Mouse (Mus musculus): ENCODE measurements around the gene Serpina11. TPM values are rescaled to one million over a fixed set of nuclear protein-coding genes. Genes with fewer than 3 reads are reported as not detected.

Gene Serpina11
- polyA plus RNA-seq (2012; fragmentation: generic; extraction: Trizol): not detected
- long read RNA-seq, experiment 1: 0 reads
- long read RNA-seq, experiment 2, partial matches to known transcripts: 1 of 1 reads
- long read RNA-seq, experiment 2, other reads (novel, unspliced or antisense): 0 of 1 reads

DNA sequence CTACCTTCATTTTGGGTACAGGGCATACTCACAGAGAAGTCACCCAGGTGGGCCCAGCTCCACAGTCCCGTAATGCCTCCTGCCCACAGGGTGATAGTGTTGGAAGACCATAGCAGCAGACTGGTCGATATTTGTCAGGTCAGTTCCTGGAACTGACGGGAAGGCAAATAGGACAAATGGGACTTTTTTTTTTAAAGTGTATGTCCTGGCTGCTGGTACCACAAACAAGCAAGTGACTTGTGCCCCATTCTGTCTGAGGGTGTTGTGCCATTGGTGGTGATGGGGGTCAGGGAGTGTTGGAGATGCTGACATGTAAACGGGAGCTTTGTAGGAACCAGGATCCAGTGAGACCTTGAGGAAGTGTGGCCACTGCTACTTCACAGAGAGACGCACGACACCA lies at the start of gene Serpina11:
Serpina11 (minus strand) TSS at position 101 of the 400 bp plus-strand sequence.
- H3K27me3 ChIP-seq (ENCODE audit: control insufficient read depth, insufficient read depth, insufficient read length): no peaks in the 10 kb centered on the region
- H3K36me3 ChIP-seq (ENCODE audit: control insufficient read depth, insufficient read depth): no peaks in the 10 kb centered on the region
- TF ChIP-seq FOSL1 (IDR thresholded peaks at IDR 0.05; ENCODE audit: insufficient read depth, low read length, poor library complexity, severe bottlenecking): no peak

DNA sequence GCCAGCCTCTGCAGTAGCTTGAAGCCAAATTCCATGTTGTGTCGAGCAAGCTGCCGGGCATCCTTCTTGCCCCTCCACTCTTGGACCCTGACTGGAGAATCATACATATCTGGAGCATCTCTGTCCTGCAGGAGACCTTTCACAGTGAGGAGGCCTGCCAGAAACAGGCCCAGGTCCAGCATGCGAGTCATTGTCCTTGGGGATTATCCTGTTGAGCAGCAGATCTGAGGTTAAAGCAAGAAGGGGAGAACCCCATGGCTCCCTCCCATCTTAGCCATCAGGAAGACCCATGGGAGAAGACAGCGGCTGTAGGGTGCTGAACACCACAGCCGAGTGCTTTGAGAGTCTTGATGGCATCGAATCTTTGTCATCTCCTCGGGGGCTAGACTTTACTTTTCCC lies 48.4 kb upstream of the Serpina11 start:
- Histone ChIP-seq H3K36me3 (ENCODE audit: control insufficient read depth, insufficient read depth) (no peaks in the 10 kb centered on the region), H3ac (ENCODE audit: control insufficient read depth, insufficient read length, low read depth) (no peak overlapping the region), H3K79me3 (ENCODE audit: low read depth) (no peaks in the 10 kb centered on the region), H3K79me2 (ENCODE audit: control insufficient read depth, insufficient read depth) (no peaks in the 10 kb centered on the region), H3K27me3 (ENCODE audit: control insufficient read depth, insufficient read depth, insufficient read length) (no peaks in the 10 kb centered on the region), H3K4me3 (ENCODE audit: insufficient read depth, poor library complexity, severe bottlenecking) (no peak overlapping the region)
- TF ChIP-seq USF1 (IDR thresholded peaks at IDR 0.05; ENCODE audit: low read depth): no peak
- TF ChIP-seq MYOG (IDR thresholded peaks at IDR 0.05; ENCODE audit: control insufficient read depth, extremely low read depth, insufficient read length): no peak
- no peak for TF ChIP-seq CEBPB (IDR thresholded peaks at IDR 0.05; ENCODE audit: low read depth)
- no peak for TF ChIP-seq CTCF (IDR thresholded peaks at IDR 0.05; ENCODE audit: control insufficient read depth, insufficient read depth, insufficient read length)
- no peak for TF ChIP-seq MAX (IDR thresholded peaks at IDR 0.05)
- no peak for TF ChIP-seq MYOD1 (IDR thresholded peaks at IDR 0.05; ENCODE audit: control insufficient read depth, insufficient read length, low read depth)
- TF ChIP-seq FOSL1 (IDR thresholded peaks at IDR 0.05; ENCODE audit: insufficient read depth, low read length, poor library complexity, severe bottlenecking): no peak

More for the DNA sequence above, at the start of gene Serpina11:
- Histone ChIP-seq H3K79me3 (ENCODE audit: low read depth) (no peaks in the 10 kb centered on the region), H3K79me2 (ENCODE audit: control insufficient read depth, insufficient read depth) (no peaks in the 10 kb centered on the region), H3ac (ENCODE audit: control insufficient read depth, insufficient read length, low read depth) (no peak within 1 kb of the TSS), H3K4me3 (ENCODE audit: insufficient read depth, poor library complexity, severe bottlenecking) (no peak within 1 kb of the TSS)

DNA sequence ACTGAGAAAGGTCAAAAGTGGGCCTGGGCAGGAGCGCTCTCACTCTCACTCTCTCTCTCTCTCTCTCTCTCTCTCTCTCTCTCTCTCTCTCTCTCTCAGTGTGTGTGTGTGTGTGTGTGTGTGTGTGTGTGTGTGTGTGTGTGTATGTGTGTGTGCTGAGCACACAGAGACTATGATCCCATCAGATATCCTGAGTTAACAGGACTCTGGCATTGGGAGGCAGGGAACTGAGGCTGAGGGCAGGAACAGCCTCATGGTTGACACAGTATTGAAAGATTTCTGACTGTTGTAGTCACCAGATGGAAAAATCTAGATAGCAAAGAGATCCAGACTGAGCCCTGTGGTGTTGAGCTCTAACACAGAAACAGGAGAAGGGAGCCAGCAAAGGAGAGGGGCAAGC lies 44.0 kb upstream of the Serpina11 start:
- Histone ChIP-seq H3K36me3 (ENCODE audit: control insufficient read depth, insufficient read depth) (no peaks in the 10 kb centered on the region), H3K79me2 (ENCODE audit: control insufficient read depth, insufficient read depth) (no peaks in the 10 kb centered on the region), H3K27me3 (ENCODE audit: control insufficient read depth, insufficient read depth, insufficient read length) (no peaks in the 10 kb centered on the region), H3K79me3 (ENCODE audit: low read depth) (no peaks in the 10 kb centered on the region), H3K4me3 (ENCODE audit: insufficient read depth, poor library complexity, severe bottlenecking) (no peak overlapping the region), H3ac (ENCODE audit: control insufficient read depth, insufficient read length, low read depth) (no peak overlapping the region)
- TF ChIP-seq MAX (IDR thresholded peaks at IDR 0.05) (no peak), CEBPB (IDR thresholded peaks at IDR 0.05; ENCODE audit: low read depth) (no peak), FOSL1 (IDR thresholded peaks at IDR 0.05; ENCODE audit: insufficient read depth, low read length, poor library complexity, severe bottlenecking) (no peak), USF1 (IDR thresholded peaks at IDR 0.05; ENCODE audit: low read depth) (no peak), MYOD1 (IDR thresholded peaks at IDR 0.05; ENCODE audit: control insufficient read depth, insufficient read length, low read depth) (no peak), CTCF (IDR thresholded peaks at IDR 0.05; ENCODE audit: control insufficient read depth, insufficient read depth, insufficient read length) (no peak), MYOG (IDR thresholded peaks at IDR 0.05; ENCODE audit: control insufficient read depth, extremely low read depth, insufficient read length) (no peak)

DNA sequence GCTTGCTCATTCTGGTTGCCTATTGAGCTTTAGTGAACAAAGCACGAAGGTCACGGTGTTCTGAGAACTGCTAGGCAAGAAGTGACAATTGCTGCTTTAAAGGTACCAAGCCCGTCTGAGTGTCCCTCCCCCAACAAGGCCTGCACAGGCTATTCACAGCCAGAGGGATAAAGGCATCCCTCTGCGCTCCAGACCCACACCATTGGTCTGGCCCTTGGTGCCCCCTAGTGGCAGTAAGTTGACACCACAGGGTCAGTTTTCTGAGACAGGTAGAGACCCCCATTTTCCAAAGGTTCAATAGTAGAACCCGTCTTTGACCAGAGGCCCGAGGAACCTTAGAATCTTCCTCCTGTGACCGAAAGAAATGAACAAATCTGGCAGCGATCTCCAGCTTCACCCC lies 40.2 kb upstream of the Serpina11 start:
- peak; percentile 43 for TF ChIP-seq CTCF (IDR thresholded peaks at IDR 0.05; ENCODE audit: control insufficient read depth, insufficient read depth, insufficient read length)
- TF ChIP-seq MAX (IDR thresholded peaks at IDR 0.05): no peak
- H3ac ChIP-seq (ENCODE audit: control insufficient read depth, insufficient read length, low read depth): no peak overlapping the region
- H3K79me2 ChIP-seq (ENCODE audit: control insufficient read depth, insufficient read depth): no peaks in the 10 kb centered on the region
- H3K4me3 ChIP-seq (ENCODE audit: insufficient read depth, poor library complexity, severe bottlenecking): no peak overlapping the region
- H3K36me3 ChIP-seq (ENCODE audit: control insufficient read depth, insufficient read depth): no peaks in the 10 kb centered on the region
- no peaks in the 10 kb centered on the region for H3K27me3 ChIP-seq (ENCODE audit: control insufficient read depth, insufficient read depth, insufficient read length)
- no peaks in the 10 kb centered on the region for H3K79me3 ChIP-seq (ENCODE audit: low read depth)

- H3ac ChIP-seq (ENCODE audit: control insufficient read depth, insufficient read length, low read depth): no peak overlapping the region
- no peak for TF ChIP-seq MAX (IDR thresholded peaks at IDR 0.05)
- no peak for TF ChIP-seq FOSL1 (IDR thresholded peaks at IDR 0.05; ENCODE audit: insufficient read depth, low read length, poor library complexity, severe bottlenecking)
- no peak for TF ChIP-seq MYOD1 (IDR thresholded peaks at IDR 0.05; ENCODE audit: control insufficient read depth, insufficient read length, low read depth)
- no peak for TF ChIP-seq CEBPB (IDR thresholded peaks at IDR 0.05; ENCODE audit: low read depth)
- TF ChIP-seq USF1 (IDR thresholded peaks at IDR 0.05; ENCODE audit: low read depth): no peak
- no peak for TF ChIP-seq MYOG (IDR thresholded peaks at IDR 0.05; ENCODE audit: control insufficient read depth, extremely low read depth, insufficient read length)
- TF ChIP-seq CTCF (IDR thresholded peaks at IDR 0.05; ENCODE audit: control insufficient read depth, insufficient read depth, insufficient read length): no peak
- no peaks in the 10 kb centered on the region for H3K79me2 ChIP-seq (ENCODE audit: control insufficient read depth, insufficient read depth)
- H3K36me3 ChIP-seq (ENCODE audit: control insufficient read depth, insufficient read depth): no peaks in the 10 kb centered on the region
- no peaks in the 10 kb centered on the region for H3K79me3 ChIP-seq (ENCODE audit: low read depth)
- no peak overlapping the region for H3K4me3 ChIP-seq (ENCODE audit: insufficient read depth, poor library complexity, severe bottlenecking)
- H3K27me3 ChIP-seq (ENCODE audit: control insufficient read depth, insufficient read depth, insufficient read length): peaks cover 3% of the 10 kb centered on the region
These were observed 25.5 kb upstream of the Serpina11 start for GRCm38 (mm10) chr12:104015280-104015679.

DNA sequence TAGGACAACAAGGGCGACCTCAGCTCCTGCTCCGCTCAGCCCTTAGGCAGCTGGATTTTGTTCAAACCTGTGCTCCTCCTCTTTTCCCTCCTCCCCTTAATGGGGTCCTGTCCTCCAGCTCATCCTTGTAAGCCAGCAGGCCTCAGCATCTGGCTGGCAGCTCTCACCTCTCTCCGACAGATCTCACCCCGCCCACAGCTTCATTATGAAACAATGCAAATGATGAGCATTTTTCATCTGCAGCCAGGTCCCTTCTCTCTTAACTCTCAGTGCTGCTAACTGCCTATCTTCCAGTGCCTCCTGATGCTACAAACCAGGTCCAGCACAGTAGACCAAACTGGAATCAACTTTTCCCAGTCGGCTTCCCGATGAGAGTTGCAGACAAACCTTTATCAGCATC lies 23.9 kb upstream of the Serpina11 start, which contains the start of gene Serpina9:
Serpina9 (minus strand) TSS at position 136 of the 400 bp plus-strand sequence.
- Histone ChIP-seq H3ac (ENCODE audit: control insufficient read depth, insufficient read length, low read depth) (no peak within 1 kb of the TSS), H3K79me2 (ENCODE audit: control insufficient read depth, insufficient read depth) (no peaks in the 10 kb centered on the region), H3K36me3 (ENCODE audit: control insufficient read depth, insufficient read depth) (no peaks in the 10 kb centered on the region), H3K27me3 (ENCODE audit: control insufficient read depth, insufficient read depth, insufficient read length) (peaks cover 3% of the 10 kb centered on the region), H3K4me3 (ENCODE audit: insufficient read depth, poor library complexity, severe bottlenecking) (no peak within 1 kb of the TSS), H3K79me3 (ENCODE audit: low read depth) (no peaks in the 10 kb centered on the region)
- TF ChIP-seq MYOD1 (IDR thresholded peaks at IDR 0.05; ENCODE audit: control insufficient read depth, insufficient read length, low read depth): no peak
- TF ChIP-seq MYOG (IDR thresholded peaks at IDR 0.05; ENCODE audit: control insufficient read depth, extremely low read depth, insufficient read length): no peak
- no peak for TF ChIP-seq USF1 (IDR thresholded peaks at IDR 0.05; ENCODE audit: low read depth)
- TF ChIP-seq FOSL1 (IDR thresholded peaks at IDR 0.05; ENCODE audit: insufficient read depth, low read length, poor library complexity, severe bottlenecking): no peak
- TF ChIP-seq MAX (IDR thresholded peaks at IDR 0.05): no peak
- TF ChIP-seq CEBPB (IDR thresholded peaks at IDR 0.05; ENCODE audit: low read depth): no peak
- TF ChIP-seq CTCF (IDR thresholded peaks at IDR 0.05; ENCODE audit: control insufficient read depth, insufficient read depth, insufficient read length): no peak
